Mouse (Mus musculus) E14TG2a.4 (cell line): ENCODE data around the gene Acot8.

Experiments used
- CTCF ChIP-seq: conservative IDR thresholded peaks from 2 replicates; pipeline ENCODE4 v1.5.1; 2014; ENCODE audit warnings: low read length
- POU5F1 ChIP-seq: IDR thresholded peaks from 2 replicates; pipeline ENCODE4 v1.6.1; 2014; ENCODE audit warnings: low read length, borderline replicate concordance

GRCm38 (mm10) chr2:164758692-164759091 lies 46.0 kb downstream of the Acot8 start:
- TF ChIP-seq CTCF (no peak), POU5F1 (no peak)
